Mouse (Mus musculus) forebrain, embryonic 14.5 days (tissue): ENCODE data around the gene Olfr328. TPM values are rescaled to one million over a fixed set of nuclear protein-coding genes. Genes with fewer than 3 reads are reported as not detected.

Experiments used
- polyA plus RNA-seq: library from polyadenylated mRNA; unstranded; fragments of >200 nt; fragmentation: Nextera tagmentation; extraction: Ambion mirVana; gene quantifications from 2 replicates; pipeline ENCODE4 v1.2.1, GENCODE M21; 2014

Olfr328 gene
- polyA plus RNA-seq, 1 experiment from 2014 or later: not detected

Other genes starting within 250 kb of the Olfr328 start
- 13.1 and 14.2 TPM in 2 replicates for gene Zfp692, start 248.6 kb downstream of the Olfr328 start, polyA plus RNA-seq
- gene Zfp672, start 225.3 kb downstream of the Olfr328 start, polyA plus RNA-seq: 38.8 and 45.4 TPM in 2 replicates
- gene Sh3bp5l, start 224.9 kb downstream of the Olfr328 start, polyA plus RNA-seq: 29.5 and 43.3 TPM in 2 replicates
- gene Lypd8, start 176.6 kb downstream of the Olfr328 start, polyA plus RNA-seq: 0.22 TPM in 1 of 2 replicates, not detected in the other
- not detected in 2 replicates for gene 1810065E05Rik, start 134.5 kb downstream of the Olfr328 start, polyA plus RNA-seq
- gene Gm12253, start 123.1 kb downstream of the Olfr328 start, polyA plus RNA-seq: not detected in 2 replicates
- not detected in 2 replicates for gene Lypd9, start 102.7 kb downstream of the Olfr328 start, polyA plus RNA-seq
- gene Olfr30, start 93.4 kb downstream of the Olfr328 start, polyA plus RNA-seq: not detected in 2 replicates
- not detected in 2 replicates for gene Olfr332, start 63.1 kb downstream of the Olfr328 start, polyA plus RNA-seq
- gene Olfr331, start 53.1 kb downstream of the Olfr328 start, polyA plus RNA-seq: not detected in 2 replicates
- not detected in 2 replicates for gene Olfr330, start 20.8 kb downstream of the Olfr328 start, polyA plus RNA-seq
- not detected in 2 replicates for gene Olfr329-ps, start 9.2 kb downstream of the Olfr328 start, polyA plus RNA-seq
- not detected in 2 replicates for gene Olfr224, start 14.9 kb upstream of the Olfr328 start, polyA plus RNA-seq
- gene Olfr325, start 22.1 kb upstream of the Olfr328 start, polyA plus RNA-seq: not detected in 2 replicates
- not detected in 2 replicates for gene Olfr324, start 39.5 kb upstream of the Olfr328 start, polyA plus RNA-seq
- not detected in 2 replicates for gene 2210407C18Rik, start 60.4 kb upstream of the Olfr328 start, polyA plus RNA-seq
- gene Olfr323, start 74.9 kb upstream of the Olfr328 start, polyA plus RNA-seq: not detected in 2 replicates
- not detected in 2 replicates for gene Trim58, start 84.8 kb upstream of the Olfr328 start, polyA plus RNA-seq
- not detected in 2 replicates for gene Olfr322, start 103.1 kb upstream of the Olfr328 start, polyA plus RNA-seq
- not detected in 2 replicates for gene Olfr320, start 125.5 kb upstream of the Olfr328 start, polyA plus RNA-seq
- 0.10 TPM in 1 of 2 replicates, not detected in the other for gene Olfr319, start 143.5 kb upstream of the Olfr328 start, polyA plus RNA-seq
- not detected in 2 replicates for gene Olfr318, start 168.4 kb upstream of the Olfr328 start, polyA plus RNA-seq
- gene Olfr317, start 183.6 kb upstream of the Olfr328 start, polyA plus RNA-seq: 0.10 TPM in 1 of 2 replicates, not detected in the other
- not detected in 2 replicates for gene Olfr316, start 197.1 kb upstream of the Olfr328 start, polyA plus RNA-seq
- gene Olfr315, start 217.6 kb upstream of the Olfr328 start, polyA plus RNA-seq: not detected in 2 replicates
- not detected in 2 replicates for gene Olfr314, start 227.3 kb upstream of the Olfr328 start, polyA plus RNA-seq
- 8.2 and 8.4 TPM in 2 replicates for gene Fam183b, start 246.3 kb upstream of the Olfr328 start, polyA plus RNA-seq